Mouse (Mus musculus) bone marrow macrophage, adult 2 months (primary cell): ENCODE data around the gene Ralgapa2.

Source experiments
- CTCF ChIP-seq: IDR thresholded peaks from 2 replicates; pipeline ENCODE4 v1.5.1; 2012; ENCODE audit warnings: low read depth, mild to moderate bottlenecking, low read length, moderate library complexity
- POLR2A ChIP-seq: IDR thresholded peaks from 2 replicates; pipeline ENCODE4 v1.6.1; 2012; ENCODE audit warnings: mild to moderate bottlenecking, low read depth, low read length, borderline replicate concordance

DNA sequence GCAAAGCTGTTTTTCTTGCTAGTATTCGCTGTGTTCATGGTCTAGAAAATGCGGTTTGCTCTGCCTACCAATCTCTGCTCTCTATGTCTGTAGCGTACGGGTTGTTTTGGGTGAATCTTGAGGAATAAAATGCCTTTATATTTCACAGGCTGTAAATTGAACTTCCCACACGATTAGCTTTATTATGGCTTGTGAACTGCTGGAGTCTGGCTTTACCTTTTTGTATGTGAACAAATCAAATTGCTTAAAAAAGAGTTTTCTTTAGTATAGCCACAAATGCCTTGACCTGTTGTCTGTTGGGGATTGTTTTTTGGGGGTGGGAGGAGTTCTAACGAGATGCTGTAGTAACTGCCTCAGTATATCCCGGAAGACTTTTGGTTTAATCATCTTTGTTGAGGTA is 288.0 kb downstream of the Ralgapa2 start:
- TF ChIP-seq CTCF, result no peak
- no peak for TF ChIP-seq POLR2A
